Mouse (Mus musculus) lung, adult 2 months (tissue): ENCODE measurements around the gene Kcng3. TPM values are rescaled to one million over a fixed set of nuclear protein-coding genes. Genes with fewer than 3 reads are reported as not detected.
A peak's percentile ranks its signal among the peaks of the same experiment; 100 is the strongest.

Experiments
- DNase-seq: peaks from one replicate; pipeline ENCODE4 v3.0.0; 2022
- H3K4me1 ChIP-seq: fragments of 200-500 bp; 2 replicates; pipeline ENCODE4 v1.6.1; 2011; ENCODE audit warnings: low read length; ENCODE audit not compliant: control insufficient read depth, insufficient read depth
- H3K4me3 ChIP-seq: fragments of 200-500 bp; replicated peaks from 2 replicates; pipeline ENCODE3; 2011; ENCODE audit warnings: low read depth, mild to moderate bottlenecking, control low read depth, low read length; ENCODE audit errors: extremely low read depth
- CTCF ChIP-seq: fragments of 200-500 bp; IDR thresholded peaks from 2 replicates; pipeline ENCODE4 v1.5.1; 2011; ENCODE audit warnings: mild to moderate bottlenecking, low read length, control low read depth; ENCODE audit not compliant: insufficient read depth
- POLR2A ChIP-seq: fragments of 200-500 bp; IDR thresholded peaks from 2 replicates; pipeline ENCODE4 v1.6.1; 2011; ENCODE audit warnings: low read depth, mild to moderate bottlenecking, control low read depth, low read length, borderline replicate concordance; ENCODE audit errors: extremely low read depth
- WGBS: fragments of 180-500 bp; shearing (Covaris S2); methylation state at CpG from one replicate; pipeline ENCODE4 v1.1.7; 2018; 5-methylcytosine and 5-hydroxymethylcytosine counted together
- polyA plus RNA-seq: library from polyadenylated mRNA; depleted of rRNA; stranded (reverse); fragments of >200 nt; gene quantifications from 2 replicates; pipeline ENCODE4 v1.2.3, GENCODE M21; 2012; rRNA removed

Kcng3 gene
- 0.03 and 0.05 TPM in 2 replicates for polyA plus RNA-seq

DNA sequence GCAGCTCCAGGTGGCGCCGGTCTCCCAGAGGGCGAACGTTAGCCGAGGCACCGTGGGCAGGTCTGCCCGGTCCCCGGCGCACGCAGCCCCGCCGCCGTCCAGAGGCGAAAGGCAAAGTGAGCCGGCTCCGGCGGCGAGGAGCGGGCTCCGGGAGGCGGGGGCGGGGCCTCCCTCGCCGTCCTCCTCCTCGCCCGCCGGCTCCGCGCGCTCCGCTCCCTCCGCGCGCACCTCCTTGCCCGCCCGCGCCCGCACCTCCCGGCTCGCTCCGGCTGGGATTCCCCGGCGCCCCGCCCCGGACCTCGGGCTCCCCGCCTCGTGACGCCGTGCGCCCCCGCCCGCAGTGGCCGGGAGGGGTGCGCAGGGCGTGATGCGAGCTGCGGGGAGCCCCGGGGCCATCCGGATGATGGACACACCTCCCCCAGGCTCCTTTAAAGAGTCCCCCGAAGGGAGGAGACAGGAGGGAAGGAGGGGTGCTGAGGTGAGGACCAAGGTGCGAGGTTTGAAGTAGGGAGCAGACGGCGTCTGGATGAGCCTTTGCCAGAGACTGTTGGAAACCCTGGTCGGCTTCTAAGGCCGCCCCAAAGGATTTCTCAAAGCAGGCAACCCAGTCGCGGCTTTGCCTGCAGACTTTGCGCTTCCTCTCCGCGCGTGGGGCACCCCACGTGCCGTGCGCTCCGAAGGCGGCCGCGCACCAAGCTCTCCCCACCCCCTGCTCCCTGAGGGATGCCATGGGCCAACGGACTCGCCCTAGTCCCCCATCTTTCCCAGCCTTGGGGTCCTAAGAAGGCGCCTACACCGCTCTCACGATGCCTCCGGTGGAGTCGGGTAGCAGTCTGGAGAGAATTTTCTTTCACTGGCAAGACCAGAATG, at the start of gene Kcng3:
Kcng3 (minus strand) TSS at position 113 of the 870 bp plus-strand sequence.
- under 1% methylated on average over 86 of the region's 86 CpGs for WGBS
- DNase-seq = peak; percentile 18
- peak within 1 kb of the TSS; percentile 50 for H3K4me3 ChIP-seq
- TF ChIP-seq CTCF (no peak), POLR2A (no peak)
- no peaks in the 10 kb centered on the region for H3K4me1 ChIP-seq

DNA sequence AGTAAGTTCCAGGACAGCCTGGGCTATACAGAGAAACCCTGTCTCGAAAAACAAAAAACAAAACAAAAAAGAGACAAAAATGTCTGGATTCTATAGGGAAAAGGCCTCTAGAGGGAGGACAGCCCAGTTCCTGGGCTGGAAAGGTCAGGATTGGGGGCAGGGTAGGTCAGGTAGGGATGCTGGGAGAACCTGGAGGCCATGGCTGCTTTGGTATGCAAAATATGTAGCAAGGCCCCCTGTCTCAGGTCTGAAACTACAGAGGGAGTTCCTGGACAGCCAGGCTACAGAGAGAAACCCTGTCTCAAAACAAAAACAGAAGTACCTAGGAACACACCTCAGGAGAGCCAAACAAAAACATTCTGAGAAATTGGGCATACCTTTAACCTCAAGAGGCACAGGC, 45.7 kb upstream of the Kcng3 start:
- Histone ChIP-seq H3K4me3 (no peak overlapping the region), H3K4me1 (no peaks in the 10 kb centered on the region)
- DNase-seq = no peak
- TF ChIP-seq CTCF (no peak), POLR2A (no peak)
- 85% methylated on average over 1 of the region's 1 CpGs for WGBS

DNA sequence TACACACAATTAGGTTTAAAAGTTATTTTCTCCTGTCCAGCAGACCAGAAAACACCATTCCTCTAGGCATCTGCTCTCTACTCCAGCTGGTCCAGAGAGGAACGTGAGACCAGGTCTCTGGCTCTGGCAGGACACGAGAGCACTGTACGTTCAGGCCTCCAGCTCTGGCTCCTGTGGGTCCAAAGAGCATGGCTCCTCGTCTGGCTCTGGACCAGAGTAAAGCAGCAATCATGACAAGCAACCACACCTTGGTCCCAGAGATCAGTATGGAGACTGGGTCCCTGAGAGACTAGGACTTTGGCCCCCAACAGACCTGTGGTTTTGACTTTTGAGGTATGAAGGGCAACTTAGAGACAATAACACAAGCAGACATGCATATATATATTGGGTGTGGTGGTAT, 41.0 kb upstream of the Kcng3 start:
- Histone ChIP-seq H3K4me1 (no peaks in the 10 kb centered on the region), H3K4me3 (no peak overlapping the region)
- WGBS = 88% methylated on average over 4 of the region's 4 CpGs
- no peak for TF ChIP-seq CTCF
- no peak for TF ChIP-seq POLR2A
- no peak for DNase-seq

DNA sequence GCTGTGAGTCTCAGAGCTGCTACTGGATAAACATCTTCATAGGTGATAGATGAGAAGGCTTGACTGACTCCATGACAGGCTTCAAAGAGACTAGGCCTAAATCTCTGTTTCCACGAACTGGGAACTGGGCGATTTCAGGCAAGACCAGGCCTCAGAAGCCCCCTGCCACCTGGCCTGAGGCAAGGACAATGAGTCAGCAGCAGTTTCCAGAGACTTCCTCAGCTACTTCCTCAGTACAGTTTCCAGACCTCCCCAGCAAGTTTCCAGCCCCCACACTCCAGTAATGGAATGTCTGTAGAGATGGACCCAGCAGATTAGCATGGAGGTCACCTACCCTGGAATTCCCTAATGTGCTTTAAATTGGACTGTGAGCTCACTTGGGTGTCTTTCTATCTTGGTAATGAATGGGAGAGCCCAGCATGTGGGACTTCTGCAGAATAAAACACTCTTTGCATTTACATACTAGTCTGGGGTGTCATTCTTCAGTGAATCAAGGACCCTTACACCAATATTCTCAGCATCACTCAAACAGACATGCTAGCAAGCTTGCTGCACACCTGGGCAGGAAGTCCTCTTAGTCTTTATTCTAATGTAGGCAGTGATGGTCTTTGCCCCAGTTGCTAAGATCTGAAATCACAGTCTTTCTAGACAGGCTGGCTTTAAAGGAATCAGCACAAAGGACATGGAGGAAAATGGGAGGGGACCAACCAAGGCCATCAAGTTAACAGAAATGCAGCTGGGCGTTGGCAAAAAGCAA, 36.4 kb upstream of the Kcng3 start:
- DNase-seq = no peak
- TF ChIP-seq CTCF (no peak), POLR2A (no peak)
- WGBS = 74% methylated on average over 3 of the region's 3 CpGs
- Histone ChIP-seq H3K4me3 (no peak overlapping the region), H3K4me1 (no peaks in the 10 kb centered on the region)

DNA sequence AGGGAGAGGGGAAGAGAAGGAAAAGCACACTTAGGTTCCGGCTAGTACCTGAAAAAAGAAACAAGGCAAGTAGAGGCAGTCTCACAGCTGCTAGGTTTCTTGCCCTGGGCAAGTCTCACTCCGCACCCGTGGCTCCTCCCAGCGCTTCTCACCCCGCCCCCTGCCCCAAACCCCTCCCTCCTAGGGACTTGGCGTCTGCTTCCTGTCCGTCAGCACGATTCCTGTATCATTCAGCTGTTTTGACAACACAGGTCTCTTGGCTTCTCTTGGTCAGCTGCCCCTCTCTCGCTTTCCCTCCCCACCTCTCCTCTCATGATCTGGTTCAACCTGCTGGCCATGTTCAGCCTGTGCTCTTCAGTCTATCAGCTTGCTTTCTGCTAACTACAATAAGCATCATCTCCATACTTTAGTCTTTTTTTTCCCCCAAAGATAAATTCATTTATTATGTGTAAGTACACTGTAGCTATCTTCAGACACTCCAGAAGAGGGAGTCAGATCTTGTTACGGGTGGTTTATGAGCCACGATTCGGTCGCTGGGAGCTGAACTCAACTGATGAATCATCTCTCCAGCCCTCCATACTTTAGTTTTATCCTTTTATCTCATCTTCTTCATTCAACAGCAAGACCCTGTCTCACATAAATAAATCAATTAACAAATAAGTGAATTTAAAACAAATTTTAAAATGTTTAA, 35.0 kb upstream of the Kcng3 start:
- TF ChIP-seq POLR2A = no peak
- TF ChIP-seq CTCF = no peak
- no peaks in the 10 kb centered on the region for H3K4me1 ChIP-seq
- DNase-seq = no peak
- no peak overlapping the region for H3K4me3 ChIP-seq
- 55% methylated on average over 13 of the region's 13 CpGs for WGBS

DNA sequence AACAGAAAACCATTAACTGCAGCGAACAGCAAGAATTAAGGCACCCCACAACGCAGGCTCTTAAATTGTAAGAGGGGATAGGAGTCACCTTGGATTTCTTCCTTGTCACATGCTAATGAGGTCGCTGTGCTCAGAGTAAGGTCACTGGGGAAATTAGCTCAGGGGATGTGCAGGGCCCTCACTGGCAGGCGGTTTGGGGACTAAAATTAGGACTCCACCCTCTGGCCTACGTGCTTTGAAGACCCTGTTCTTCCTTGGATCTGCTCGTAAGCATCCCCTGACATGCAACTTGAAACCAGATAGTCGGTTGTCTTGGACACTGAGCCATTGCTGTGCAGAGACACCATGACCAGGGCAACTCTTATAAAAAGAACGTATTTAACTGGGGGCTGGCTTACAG, 33.1 kb upstream of the Kcng3 start:
- no peak overlapping the region for H3K4me3 ChIP-seq
- 69% methylated on average over 8 of the region's 8 CpGs for WGBS
- DNase-seq = no peak
- TF ChIP-seq CTCF = no peak
- TF ChIP-seq POLR2A = no peak
- no peaks in the 10 kb centered on the region for H3K4me1 ChIP-seq

DNA sequence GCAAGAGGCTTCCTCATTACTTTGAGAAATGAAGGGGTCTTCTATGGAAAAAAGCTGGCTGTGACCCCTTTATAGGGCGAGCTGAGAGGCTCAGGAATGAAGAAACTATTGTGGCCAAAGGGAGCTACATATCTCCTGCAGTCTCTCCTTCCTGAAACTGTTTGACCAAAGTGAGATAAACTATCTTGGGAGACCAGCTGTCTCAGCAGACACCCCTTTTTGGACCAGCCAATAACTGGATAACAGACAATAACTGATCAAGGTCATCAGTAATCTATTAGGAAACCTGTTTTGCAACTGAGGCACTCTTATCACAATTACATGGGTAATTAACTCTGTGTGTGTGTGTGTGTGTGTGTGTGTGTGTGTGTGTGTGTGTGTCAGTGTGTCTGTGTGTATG, 27.2 kb upstream of the Kcng3 start:
- WGBS = 81% methylated on average over 1 of the region's 1 CpGs
- DNase-seq = no peak
- no peak for TF ChIP-seq POLR2A
- no peak for TF ChIP-seq CTCF
- Histone ChIP-seq H3K4me3 (no peak overlapping the region), H3K4me1 (no peaks in the 10 kb centered on the region)

DNA sequence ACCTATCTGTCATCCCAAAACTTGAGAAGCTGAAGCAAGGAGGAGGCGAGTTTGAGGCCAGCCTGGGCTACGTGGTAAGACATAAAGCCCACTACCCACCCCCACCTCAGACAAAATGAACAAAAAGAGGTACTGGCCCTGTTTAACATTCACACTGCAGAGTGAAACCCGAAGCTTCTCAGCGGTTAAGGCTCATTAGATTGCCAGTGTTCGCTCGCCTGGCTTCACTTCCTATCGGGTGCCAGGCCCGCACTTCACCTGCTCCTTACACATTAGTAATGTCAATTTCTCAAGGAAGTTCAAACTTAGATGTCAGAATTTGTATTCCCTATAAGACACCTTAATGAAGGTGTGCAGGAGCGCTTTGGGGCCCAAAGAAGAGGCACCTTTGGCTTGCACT, 25.7 kb upstream of the Kcng3 start:
- H3K4me3 ChIP-seq = no peak overlapping the region
- no peaks in the 10 kb centered on the region for H3K4me1 ChIP-seq
- TF ChIP-seq CTCF = no peak
- no peak for TF ChIP-seq POLR2A
- no peak for DNase-seq
- WGBS = 84% methylated on average over 9 of the region's 9 CpGs

DNA sequence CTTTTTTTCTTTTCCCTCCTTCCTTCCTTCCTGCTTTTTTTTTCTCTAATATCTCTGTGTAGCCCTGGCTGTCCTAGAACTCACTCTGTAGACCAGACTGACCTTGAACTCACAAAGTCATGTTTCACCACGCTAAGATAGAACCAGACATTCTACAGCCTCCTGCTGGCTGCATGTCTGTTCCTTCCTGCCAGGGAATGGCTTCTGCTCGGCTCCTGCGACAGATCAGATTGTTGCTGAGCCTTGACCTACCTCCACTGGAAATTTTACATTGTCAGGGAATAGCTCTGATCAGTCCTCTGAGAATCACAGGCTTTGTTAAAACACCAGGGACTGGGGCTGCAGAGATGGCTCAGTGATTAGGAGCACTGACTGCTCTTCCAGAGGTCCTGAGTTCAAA, 24.0 kb upstream of the Kcng3 start:
- TF ChIP-seq POLR2A = no peak
- no peak for TF ChIP-seq CTCF
- H3K4me1 ChIP-seq = no peaks in the 10 kb centered on the region
- no peak for DNase-seq
- H3K4me3 ChIP-seq = no peak overlapping the region
- WGBS = 80% methylated on average over 3 of the region's 3 CpGs
